Mouse (Mus musculus): ENCODE measurements around the gene Castor2. TPM values are rescaled to one million over a fixed set of nuclear protein-coding genes. Genes with fewer than 3 reads are reported as not detected.
A peak's percentile ranks its signal among the peaks of the same experiment; 100 is the strongest.

Castor2 gene
- total and polyA plus RNA-seq, 3 experiments = 0.35 to 3.9 (median 1.3) TPM

- TF ChIP-seq MAX (IDR thresholded peaks at IDR 0.05; ENCODE audit: low read length) = no peak
- no peak for TF ChIP-seq MEF2A (IDR thresholded peaks at IDR 0.05; ENCODE audit: borderline replicate concordance, low read depth, low read length)
- TF ChIP-seq NRF1 (IDR thresholded peaks at IDR 0.05; ENCODE audit: low read depth, low read length) = no peak
- no peak for TF ChIP-seq JUN (IDR thresholded peaks at IDR 0.05; ENCODE audit: insufficient read depth, low read depth, low read length)
- no peak for TF ChIP-seq CTCF (conservative IDR thresholded peaks at IDR 0.05 in 1 of 2, IDR thresholded peaks at IDR 0.05 in 1 of 2; ENCODE audit: low read depth in 2 of 2, low read length in 2 of 2)
- TF ChIP-seq ETS1 (conservative IDR thresholded peaks at IDR 0.05; ENCODE audit: low read depth, low read length) = no peak
- no peak for TF ChIP-seq BHLHE40 (IDR thresholded peaks at IDR 0.05; ENCODE audit: low read depth, low read length)
- no peak for TF ChIP-seq SIN3A (IDR thresholded peaks at IDR 0.05; ENCODE audit: low read length)
- no peak for TF ChIP-seq TCF12 (IDR thresholded peaks at IDR 0.05; ENCODE audit: low read depth, low read length)
- no peak for TF ChIP-seq POLR2AphosphoS2 (IDR thresholded peaks at IDR 0.05; ENCODE audit: low read depth, low read length)
- TF ChIP-seq GABPA (IDR thresholded peaks at IDR 0.05; ENCODE audit: insufficient replicate concordance, low read depth, low read length) = no peak
- TF ChIP-seq USF2 (conservative IDR thresholded peaks at IDR 0.05; ENCODE audit: low read depth, low read length) = no peak
- no peak for TF ChIP-seq PAX5 (IDR thresholded peaks at IDR 0.05; ENCODE audit: low read length)
- no peak for TF ChIP-seq RAD21 (IDR thresholded peaks at IDR 0.05; ENCODE audit: low read depth, low read length)
- peaks cover 8% of the 10 kb centered on the region for H3K9me3 ChIP-seq (replicated peaks; ENCODE audit: low read length)
- DNase-seq (ENCODE audit: extremely low read depth) = no peak
- H3K79me2 ChIP-seq (replicated peaks; ENCODE audit: control insufficient read depth, extremely low read depth, insufficient read depth, poor library complexity, severe bottlenecking) = no peaks in the 10 kb centered on the region
- H3K4me2 ChIP-seq (ENCODE audit: insufficient read depth, low read depth, poor library complexity, severe bottlenecking) = no peak overlapping the region
- no peaks in the 10 kb centered on the region for H3K27me3 ChIP-seq (replicated peaks)
- dilution Hi-C loops (cut with MboI; ENCODE audit: extremely low pct_ligation_motif_present, extremely low pct_unique_long_range_greater_than_20kb, low sequenced_read_pairs) (no loop called here), in situ Hi-C loops (cut with MboI; ENCODE audit: low pct_ligation_motif_present, low pct_unique_long_range_greater_than_20kb, low sequenced_read_pairs) (no loop called here)
- no peak overlapping the region for H3K4me3 ChIP-seq (replicated peaks in 1 of 3; ENCODE audit: low read depth in 2 of 3, low read length in 2 of 3, poor library complexity in 1 of 3)
- H3K36me3 ChIP-seq (replicated peaks in 1 of 2; ENCODE audit: control insufficient read depth in 1 of 2, insufficient read depth in 1 of 2, low read length in 1 of 2) = peaks cover 7 to 24% of the 10 kb centered on the region in 2 experiments
- H3K9ac ChIP-seq (ENCODE audit: insufficient read depth, low read depth) = no peak overlapping the region
- H3K27ac ChIP-seq (ENCODE audit: insufficient read depth, low read depth) = no peak overlapping the region
- H3K4me1 ChIP-seq (ENCODE audit: control insufficient read depth in 1 of 2, insufficient read depth in 2 of 2) = peaks cover 8 to 63% of the 10 kb centered on the region in 2 experiments
Measured at GRCm38 (mm10) chr5:134142381-134142780, 42.9 kb downstream of the Castor2 start.

GRCm38 (mm10) chr5:134144986-134145385 lies 45.5 kb downstream of the Castor2 start:
- in situ Hi-C loops (cut with MboI; ENCODE audit: low pct_ligation_motif_present, low pct_unique_long_range_greater_than_20kb, low sequenced_read_pairs) (no loop called here), dilution Hi-C loops (cut with MboI; ENCODE audit: extremely low pct_ligation_motif_present, extremely low pct_unique_long_range_greater_than_20kb, low sequenced_read_pairs) (no loop called here)
- Histone ChIP-seq H3K27me3 (replicated peaks) (no peaks in the 10 kb centered on the region), H3K4me1 (ENCODE audit: control insufficient read depth in 1 of 2, insufficient read depth in 2 of 2) (peaks cover 8 to 59% of the 10 kb centered on the region in 2 experiments), H3K4me2 (ENCODE audit: insufficient read depth, low read depth, poor library complexity, severe bottlenecking) (no peak overlapping the region), H3K79me2 (replicated peaks; ENCODE audit: control insufficient read depth, extremely low read depth, insufficient read depth, poor library complexity, severe bottlenecking) (no peaks in the 10 kb centered on the region), H3K9ac (ENCODE audit: insufficient read depth, low read depth) (no peak overlapping the region), H3K27ac (ENCODE audit: insufficient read depth, low read depth) (no peak overlapping the region), H3K36me3 (replicated peaks in 1 of 2; ENCODE audit: control insufficient read depth in 1 of 2, insufficient read depth in 1 of 2, low read length in 1 of 2) (peaks cover 32 to 50% of the 10 kb centered on the region in 2 experiments), H3K4me3 (replicated peaks in 1 of 3; ENCODE audit: low read depth in 2 of 3, low read length in 2 of 3, poor library complexity in 1 of 3) (no peak overlapping the region), H3K9me3 (replicated peaks; ENCODE audit: low read length) (peaks cover 7% of the 10 kb centered on the region)
- DNase-seq (ENCODE audit: extremely low read depth) = no peak
- TF ChIP-seq NELFE (IDR thresholded peaks at IDR 0.05; ENCODE audit: low read depth, low read length) (no peak), RAD21 (IDR thresholded peaks at IDR 0.05; ENCODE audit: low read depth, low read length) (no peak; the same call in 1 of the 2 replicates), CTCF (conservative IDR thresholded peaks at IDR 0.05 in 1 of 2, IDR thresholded peaks at IDR 0.05 in 1 of 2; ENCODE audit: low read depth in 2 of 2, low read length in 2 of 2) (peak in 1 of 2 experiments; percentile 17; a peak in 1 of 4 replicates), MEF2A (IDR thresholded peaks at IDR 0.05; ENCODE audit: borderline replicate concordance, low read depth, low read length) (no peak)
